Mouse (Mus musculus): ENCODE results near the gene Pgm2.

DNA sequence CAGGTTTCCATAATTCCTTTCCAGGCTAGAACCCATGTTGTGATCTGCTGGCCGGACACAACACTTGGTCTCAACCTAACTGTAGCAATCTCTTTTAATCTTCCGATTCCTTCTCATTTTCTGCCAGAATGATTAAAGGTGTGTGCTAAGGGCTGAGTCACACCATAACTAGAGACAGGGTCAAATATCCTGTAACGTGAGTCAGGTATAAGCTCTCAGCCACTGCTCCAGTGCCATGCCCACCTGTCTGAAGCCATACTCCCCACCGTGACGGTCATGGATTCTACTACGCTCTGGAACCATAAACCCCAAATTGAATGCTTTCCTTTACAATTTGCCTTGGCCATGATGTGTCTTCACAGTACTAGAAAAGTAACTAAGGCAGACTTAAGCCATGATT is 36.5 kb upstream of the Pgm2 start:
- TF ChIP-seq CTCF (IDR thresholded peaks at IDR 0.05) (no peak), POLR2A (IDR thresholded peaks at IDR 0.05; ENCODE audit: insufficient read depth, low read depth, low read length) (no peak)
